Mouse (Mus musculus): Measurements from ENCODE around the gene Rhox7b. TPM values are rescaled to one million over a fixed set of nuclear protein-coding genes. Genes with fewer than 3 reads are reported as not detected.
"Not testable (repeated sequence)": the region's sequence is repeated elsewhere in the genome, so short reads cannot be mapped to it uniquely, and the experiment has no call there.

Gene Rhox7b
- polyA plus RNA-seq (2016; fragmentation: Nextera tagmentation; extraction: Ambion mirVana) = not detected in 2 replicates

- not testable (repeated sequence) for H3K27me3 ChIP-seq (ENCODE audit: poor library complexity, severe bottlenecking); H3K4me3 ChIP-seq; DNase-seq (ENCODE audit: extremely low spot score, low spot score); H3K4me1 ChIP-seq; H3K36me3 ChIP-seq (replicated peaks); H3K9me3 ChIP-seq; H3K27ac ChIP-seq
- 79% methylated on average over 9 of the region's 9 CpGs for WGBS
Observed at GRCm38 (mm10) chrX:37897132-37897531, at the start of gene Rhox7b. TSS of gene Rhox7b (minus strand) at chrX:37897232.

- no peak for DNase-seq (ENCODE audit: extremely low spot score, low spot score)
- H3K4me1 ChIP-seq = no peaks in the 10 kb centered on the region
- H3K27ac ChIP-seq = no peak overlapping the region
- no peak overlapping the region for H3K4me3 ChIP-seq
- WGBS = 75% methylated on average over 4 of the region's 4 CpGs
- no peaks in the 10 kb centered on the region for H3K27me3 ChIP-seq (ENCODE audit: poor library complexity, severe bottlenecking)
- no peaks in the 10 kb centered on the region for H3K36me3 ChIP-seq (replicated peaks)
- H3K9me3 ChIP-seq = no peaks in the 10 kb centered on the region
Observed at GRCm38 (mm10) chrX:37916311-37916710, 19.3 kb upstream of the Rhox7b start.

- 56% methylated on average over 7 of the region's 7 CpGs for WGBS
- DNase-seq (ENCODE audit: extremely low spot score, low spot score) = no peak
- H3K9me3 ChIP-seq = no peaks in the 10 kb centered on the region
- H3K27me3 ChIP-seq (ENCODE audit: poor library complexity, severe bottlenecking) = no peaks in the 10 kb centered on the region
- H3K27ac ChIP-seq = no peak overlapping the region
- H3K4me1 ChIP-seq = no peaks in the 10 kb centered on the region
- no peak overlapping the region for H3K4me3 ChIP-seq
- H3K36me3 ChIP-seq (replicated peaks) = no peaks in the 10 kb centered on the region
Observed at GRCm38 (mm10) chrX:37908581-37908980, 11.5 kb upstream of the Rhox7b start.

GRCm38 (mm10) chrX:37903727-37904126 lies 6.7 kb upstream of the Rhox7b start:
- H3K9me3 ChIP-seq = no peaks in the 10 kb centered on the region
- no peaks in the 10 kb centered on the region for H3K4me1 ChIP-seq
- no peak for DNase-seq (ENCODE audit: extremely low spot score, low spot score)
- H3K27ac ChIP-seq = no peak overlapping the region
- H3K27me3 ChIP-seq (ENCODE audit: poor library complexity, severe bottlenecking) = no peaks in the 10 kb centered on the region
- no peak overlapping the region for H3K4me3 ChIP-seq
- no peaks in the 10 kb centered on the region for H3K36me3 ChIP-seq (replicated peaks)
- 81% methylated on average over 5 of the region's 5 CpGs for WGBS

- not testable (repeated sequence) for DNase-seq (ENCODE audit: extremely low spot score, low spot score); H3K9me3 ChIP-seq; H3K27me3 ChIP-seq (ENCODE audit: poor library complexity, severe bottlenecking); H3K4me3 ChIP-seq; H3K36me3 ChIP-seq (replicated peaks); H3K4me1 ChIP-seq; H3K27ac ChIP-seq
- WGBS = 92% methylated on average over 10 of the region's 18 CpGs
Observed at GRCm38 (mm10) chrX:37901670-37902069, 4.6 kb upstream of the Rhox7b start, which contains the start of gene Rhox9. TSS of gene Rhox9 (minus strand) at chrX:37901770.

- Histone ChIP-seq H3K4me3 (no peak within 1 kb of the TSS), H3K36me3 (replicated peaks) (no peaks in the 10 kb centered on the region), H3K27me3 (ENCODE audit: poor library complexity, severe bottlenecking) (no peaks in the 10 kb centered on the region), H3K27ac (no peak within 1 kb of the TSS), H3K9me3 (no peaks in the 10 kb centered on the region), H3K4me1 (no peaks in the 10 kb centered on the region)
- 89% methylated on average over 4 of the region's 4 CpGs for WGBS
- no peak for DNase-seq (ENCODE audit: extremely low spot score, low spot score)
Observed at GRCm38 (mm10) chrX:37878844-37879243, 18.2 kb downstream of the Rhox7b start, which contains the start of gene Rhox8. TSS of gene Rhox8 (minus strand) at chrX:37878944.

- WGBS = 92% methylated on average over 2 of the region's 2 CpGs
- no peaks in the 10 kb centered on the region for H3K4me1 ChIP-seq
- no peaks in the 10 kb centered on the region for H3K27me3 ChIP-seq (ENCODE audit: poor library complexity, severe bottlenecking)
- H3K36me3 ChIP-seq (replicated peaks) = no peaks in the 10 kb centered on the region
- no peak for DNase-seq (ENCODE audit: extremely low spot score, low spot score)
- H3K27ac ChIP-seq = no peak overlapping the region
- no peaks in the 10 kb centered on the region for H3K9me3 ChIP-seq
- no peak overlapping the region for H3K4me3 ChIP-seq
Observed at GRCm38 (mm10) chrX:37871641-37872040, 25.4 kb downstream of the Rhox7b start.

Other genes starting within 250 kb of the Rhox7b start
- not detected in 2 replicates for gene Rhox4g, start 245.9 kb downstream of the Rhox7b start, polyA plus RNA-seq (2016; fragmentation: Nextera tagmentation; extraction: Ambion mirVana)
- not detected in 2 replicates for gene Rhox3h, start 228.5 kb downstream of the Rhox7b start, polyA plus RNA-seq (2016; fragmentation: Nextera tagmentation; extraction: Ambion mirVana)
- gene Rhox2h, start 224.0 kb downstream of the Rhox7b start, polyA plus RNA-seq (2016; fragmentation: Nextera tagmentation; extraction: Ambion mirVana) = not detected in 2 replicates
- gene Rhox5, start 92.4 kb downstream of the Rhox7b start, polyA plus RNA-seq (2016; fragmentation: Nextera tagmentation; extraction: Ambion mirVana) = 1.4 and 1.7 TPM in 2 replicates
- not detected in 2 replicates for gene Rhox6, start 70.3 kb downstream of the Rhox7b start, polyA plus RNA-seq (2016; fragmentation: Nextera tagmentation; extraction: Ambion mirVana)
- gene Rhox7a, start 65.5 kb downstream of the Rhox7b start, polyA plus RNA-seq (2016; fragmentation: Nextera tagmentation; extraction: Ambion mirVana) = not detected in 2 replicates
- not detected in 2 replicates for gene Rhox8, start 18.3 kb downstream of the Rhox7b start, polyA plus RNA-seq (2016; fragmentation: Nextera tagmentation; extraction: Ambion mirVana)
- not detected in 2 replicates for gene Rhox9, start 4.5 kb upstream of the Rhox7b start, polyA plus RNA-seq (2016; fragmentation: Nextera tagmentation; extraction: Ambion mirVana)
- gene Btg1-ps1, start 121.6 kb upstream of the Rhox7b start, polyA plus RNA-seq (2016; fragmentation: Nextera tagmentation; extraction: Ambion mirVana) = not detected in 2 replicates
- gene Btg1-ps2, start 145.9 kb upstream of the Rhox7b start, polyA plus RNA-seq (2016; fragmentation: Nextera tagmentation; extraction: Ambion mirVana) = not detected in 2 replicates
- not detected in 2 replicates for gene Rhox10, start 169.2 kb upstream of the Rhox7b start, polyA plus RNA-seq (2016; fragmentation: Nextera tagmentation; extraction: Ambion mirVana)
- not detected in 2 replicates for gene Rhox11, start 187.9 kb upstream of the Rhox7b start, polyA plus RNA-seq (2016; fragmentation: Nextera tagmentation; extraction: Ambion mirVana)
- gene Rhox12, start 213.7 kb upstream of the Rhox7b start, polyA plus RNA-seq (2016; fragmentation: Nextera tagmentation; extraction: Ambion mirVana) = not detected in 2 replicates
- not detected in 2 replicates for gene Rhox13, start 224.0 kb upstream of the Rhox7b start, polyA plus RNA-seq (2016; fragmentation: Nextera tagmentation; extraction: Ambion mirVana)

Data from forebrain, embryonic 10.5 days (tissue).